Mouse (Mus musculus) limb, embryonic 13.5 days (tissue): Measurements from ENCODE around the gene Ccdc186. TPM values are rescaled to one million over a fixed set of nuclear protein-coding genes. Genes with fewer than 3 reads are reported as not detected.

ENCODE experiments used
- ATAC-seq: fragments of 200-750 bp; cut with Nextera tagmentation; 2 replicates; pipeline ENCODE4 v1.8.0; 2017; ENCODE audit warnings: low read depth, moderate number of reproducible peaks, moderate TSS enrichment; ENCODE audit not compliant: low FRiP score
- H3K27ac ChIP-seq: fragments of 300-500 bp; sonication (generic); 2 replicates; pipeline ENCODE4 v1.5.1; 2015; ENCODE audit warnings: inconsistent platforms, mild to moderate bottlenecking, moderate library complexity
- H3K27me3 ChIP-seq: fragments of 300-500 bp; sonication (generic); 2 replicates; pipeline ENCODE4 v1.6.1; 2015; ENCODE audit warnings: mild to moderate bottlenecking, inconsistent platforms
- H3K36me3 ChIP-seq: fragments of 300-500 bp; sonication (generic); 2 replicates; pipeline ENCODE4 v1.6.1; 2015; ENCODE audit warnings: inconsistent platforms, mild to moderate bottlenecking, moderate library complexity
- H3K4me1 ChIP-seq: fragments of 300-500 bp; sonication (generic); 2 replicates; pipeline ENCODE4 v1.6.1; 2015; ENCODE audit warnings: inconsistent platforms
- H3K4me2 ChIP-seq: fragments of 300-500 bp; sonication (generic); replicated peaks from 2 replicates; pipeline ENCODE4 v1.6.1; 2015; ENCODE audit warnings: inconsistent platforms, mild to moderate bottlenecking, moderate library complexity
- H3K4me3 ChIP-seq: fragments of 300-500 bp; sonication (generic); 2 replicates; pipeline ENCODE4 v1.5.1; 2015; ENCODE audit warnings: moderate library complexity, mild to moderate bottlenecking, inconsistent platforms
- H3K9ac ChIP-seq: fragments of 300-500 bp; sonication (generic); 2 replicates; pipeline ENCODE4 v1.6.1; 2015; ENCODE audit warnings: mild to moderate bottlenecking, inconsistent platforms
- H3K9me3 ChIP-seq: fragments of 300-500 bp; sonication (generic); 2 replicates; pipeline ENCODE4 v1.6.1; 2016; ENCODE audit warnings: inconsistent platforms
- WGBS: fragments of 180-500 bp; shearing (Covaris S2); methylation state at CpG from one replicate; pipeline ENCODE4 v1.1.7; 2015; 5-methylcytosine and 5-hydroxymethylcytosine counted together
- polyA plus RNA-seq: library from polyadenylated mRNA; unstranded; fragments of >200 nt; fragmentation: Nextera tagmentation; extraction: Ambion mirVana; gene quantifications from 2 replicates; pipeline ENCODE4 v1.2.1, GENCODE M21; 2015

Gene Ccdc186
- 24.6 and 26.9 TPM in 2 replicates for polyA plus RNA-seq

DNA sequence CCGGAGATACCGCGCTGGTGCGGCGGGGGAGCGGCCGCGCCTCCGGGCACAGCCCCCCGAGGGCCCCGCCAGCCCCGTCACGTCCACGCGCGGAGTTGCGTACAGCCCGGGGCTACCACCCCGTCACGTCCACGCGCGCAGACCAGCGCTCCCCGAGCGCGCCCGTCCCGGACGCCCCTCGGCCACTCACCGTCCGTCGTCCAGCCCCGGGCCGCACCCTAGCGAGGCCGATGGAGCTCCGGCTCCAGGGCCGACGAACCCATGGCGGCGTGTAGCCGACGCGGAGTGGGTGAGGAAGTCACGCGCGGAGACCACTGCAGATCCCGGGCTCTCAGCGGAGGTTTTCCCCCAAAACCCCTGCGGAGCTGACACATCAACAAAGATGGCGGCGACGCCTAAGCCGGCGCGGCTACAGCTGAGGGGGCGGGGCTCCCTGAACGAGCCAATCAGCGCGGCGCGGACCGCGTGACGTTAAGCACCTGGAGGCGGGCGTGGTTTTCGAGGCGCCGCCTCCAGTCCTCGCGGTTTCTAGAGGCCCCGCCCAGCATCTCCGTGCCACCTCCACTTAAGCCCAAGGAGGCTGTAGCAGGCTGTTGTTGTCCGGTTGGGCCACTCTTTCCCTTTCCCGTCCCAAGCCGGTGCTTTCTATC lies at the start of gene Ccdc186:
TSS of gene Ccdc186 (minus strand) at position 393 of the 650 bp plus-strand sequence.
- Histone ChIP-seq H3K4me2 (peak within 1 kb of the TSS; percentile 87), H3K27ac (peak within 1 kb of the TSS; percentile 82), H3K4me3 (peak within 1 kb of the TSS; percentile 96), H3K27me3 (peaks cover 4% of the 10 kb centered on the region), H3K36me3 (no peaks in the 10 kb centered on the region), H3K9me3 (no peaks in the 10 kb centered on the region), H3K9ac (peak within 1 kb of the TSS; percentile 94), H3K4me1 (peaks cover 42% of the 10 kb centered on the region)
- WGBS, result under 1% methylated on average over 79 of the region's 79 CpGs
- ATAC-seq, result peak; percentile 97

DNA sequence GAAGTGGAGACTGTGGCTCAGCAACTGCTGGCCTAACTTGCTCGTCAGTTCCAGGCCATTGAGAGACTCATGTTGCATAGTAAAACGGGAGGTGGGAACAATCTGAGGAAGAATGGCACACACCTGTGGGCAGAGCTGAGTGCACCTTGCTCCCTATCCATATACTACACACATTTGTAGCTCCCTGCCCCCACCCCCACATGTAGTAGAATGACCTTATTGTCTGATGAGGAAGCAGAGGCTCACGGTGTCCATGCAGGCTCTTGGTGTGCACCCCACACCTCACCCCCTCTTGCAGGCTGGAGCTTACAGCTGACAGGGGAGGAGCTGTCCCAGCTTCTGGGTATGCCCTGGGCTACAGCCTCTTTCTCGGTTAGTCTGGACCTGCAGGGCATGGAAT lies 45.7 kb upstream of the Ccdc186 start:
- no peaks in the 10 kb centered on the region for H3K4me1 ChIP-seq
- H3K4me2 ChIP-seq, result no peak overlapping the region
- H3K9me3 ChIP-seq, result no peaks in the 10 kb centered on the region
- H3K27me3 ChIP-seq, result peaks cover 34% of the 10 kb centered on the region
- WGBS, result 55% methylated on average over 4 of the region's 4 CpGs
- H3K27ac ChIP-seq, result no peak overlapping the region
- no peaks in the 10 kb centered on the region for H3K36me3 ChIP-seq
- ATAC-seq, result no peak
- H3K9ac ChIP-seq, result no peak overlapping the region
- H3K4me3 ChIP-seq, result no peak overlapping the region

DNA sequence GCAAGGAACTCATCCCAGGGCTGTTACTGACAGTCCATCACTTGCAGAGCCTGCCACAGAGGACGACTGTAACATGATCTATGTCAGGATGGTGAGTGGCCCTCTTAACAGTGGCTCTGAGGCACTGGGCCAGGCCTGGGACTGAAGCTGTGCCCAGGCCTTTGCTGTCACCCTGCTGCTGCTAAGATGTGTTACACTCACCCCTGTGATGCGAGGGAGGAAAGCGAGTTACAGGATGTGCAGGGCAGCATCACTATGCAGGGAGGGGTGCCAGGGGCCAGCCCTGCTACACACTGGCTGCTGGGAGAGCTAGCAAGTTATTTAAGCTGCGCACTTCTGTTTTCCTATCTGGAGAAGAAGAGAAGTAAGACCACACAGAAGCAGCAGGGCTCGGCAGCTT lies 34.5 kb upstream of the Ccdc186 start:
- 40% methylated on average over 5 of the region's 5 CpGs for WGBS
- H3K27ac ChIP-seq, result no peak overlapping the region
- no peaks in the 10 kb centered on the region for H3K27me3 ChIP-seq
- H3K4me2 ChIP-seq, result no peak overlapping the region
- peaks cover 10% of the 10 kb centered on the region for H3K4me1 ChIP-seq
- H3K4me3 ChIP-seq, result no peak overlapping the region
- no peaks in the 10 kb centered on the region for H3K9me3 ChIP-seq
- no peaks in the 10 kb centered on the region for H3K36me3 ChIP-seq
- H3K9ac ChIP-seq, result no peak overlapping the region
- no peak for ATAC-seq

DNA sequence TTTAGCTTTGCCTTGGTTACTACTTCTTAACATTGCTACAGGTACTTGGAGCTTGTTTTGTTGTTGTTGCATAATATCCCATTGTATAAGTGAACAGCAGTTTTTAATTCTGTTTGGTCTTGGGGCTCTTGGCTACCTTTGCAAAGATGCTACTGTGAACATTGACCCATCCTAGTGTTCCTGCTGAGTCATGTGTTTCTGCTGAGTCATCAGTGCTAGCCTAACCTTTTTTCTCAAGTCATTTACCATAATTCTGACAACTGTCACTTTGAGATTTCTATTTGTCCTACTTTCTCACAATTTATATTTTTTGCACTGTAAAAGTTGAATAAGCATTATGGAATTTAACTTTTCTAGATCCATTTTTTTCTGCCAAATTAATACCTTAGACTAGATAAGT lies 30.6 kb upstream of the Ccdc186 start:
- H3K36me3 ChIP-seq, result no peaks in the 10 kb centered on the region
- peaks cover 4% of the 10 kb centered on the region; the same call in 1 of the 2 replicates for H3K4me1 ChIP-seq
- peaks cover 7% of the 10 kb centered on the region; the same call in 1 of the 2 replicates for H3K9me3 ChIP-seq
- ATAC-seq, result no peak
- H3K9ac ChIP-seq, result no peak overlapping the region
- no peak overlapping the region for H3K4me2 ChIP-seq
- H3K27ac ChIP-seq, result no peak overlapping the region
- H3K27me3 ChIP-seq, result no peaks in the 10 kb centered on the region
- H3K4me3 ChIP-seq, result no peak overlapping the region

DNA sequence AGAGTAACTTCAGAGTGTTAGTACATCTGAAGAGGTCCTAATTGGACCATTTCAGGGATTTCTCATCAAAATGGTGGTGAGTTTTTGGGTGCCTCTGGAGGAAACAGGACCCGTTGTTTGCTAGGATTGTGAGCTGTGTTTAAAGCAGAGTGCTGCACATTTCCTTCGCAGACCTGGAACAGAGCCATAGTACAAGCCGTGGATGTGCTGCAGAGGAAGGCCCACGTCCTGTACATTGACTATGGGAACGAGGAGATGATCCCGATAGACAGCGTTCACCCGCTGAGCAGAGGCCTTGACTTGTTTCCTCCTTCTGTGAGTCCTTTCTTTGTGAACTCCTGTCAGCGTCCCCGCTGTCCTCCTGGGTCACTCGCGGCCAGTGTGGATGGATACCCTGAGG lies 21.0 kb upstream of the Ccdc186 start:
- peaks cover 15% of the 10 kb centered on the region; the same call in 1 of the 2 replicates for H3K27me3 ChIP-seq
- H3K9ac ChIP-seq, result no peak overlapping the region
- WGBS, result 90% methylated on average over 12 of the region's 12 CpGs
- 0 out of 2 replicates have a peak, but pooled peaks cover 11% of the 10 kb centered on the region for H3K9me3 ChIP-seq
- H3K27ac ChIP-seq, result no peak overlapping the region
- H3K4me2 ChIP-seq, result no peak overlapping the region
- H3K36me3 ChIP-seq, result peaks cover 4% of the 10 kb centered on the region; the same call in 1 of the 2 replicates
- H3K4me3 ChIP-seq, result no peak overlapping the region
- H3K4me1 ChIP-seq, result peaks cover 17% of the 10 kb centered on the region
- ATAC-seq, result no peak

DNA sequence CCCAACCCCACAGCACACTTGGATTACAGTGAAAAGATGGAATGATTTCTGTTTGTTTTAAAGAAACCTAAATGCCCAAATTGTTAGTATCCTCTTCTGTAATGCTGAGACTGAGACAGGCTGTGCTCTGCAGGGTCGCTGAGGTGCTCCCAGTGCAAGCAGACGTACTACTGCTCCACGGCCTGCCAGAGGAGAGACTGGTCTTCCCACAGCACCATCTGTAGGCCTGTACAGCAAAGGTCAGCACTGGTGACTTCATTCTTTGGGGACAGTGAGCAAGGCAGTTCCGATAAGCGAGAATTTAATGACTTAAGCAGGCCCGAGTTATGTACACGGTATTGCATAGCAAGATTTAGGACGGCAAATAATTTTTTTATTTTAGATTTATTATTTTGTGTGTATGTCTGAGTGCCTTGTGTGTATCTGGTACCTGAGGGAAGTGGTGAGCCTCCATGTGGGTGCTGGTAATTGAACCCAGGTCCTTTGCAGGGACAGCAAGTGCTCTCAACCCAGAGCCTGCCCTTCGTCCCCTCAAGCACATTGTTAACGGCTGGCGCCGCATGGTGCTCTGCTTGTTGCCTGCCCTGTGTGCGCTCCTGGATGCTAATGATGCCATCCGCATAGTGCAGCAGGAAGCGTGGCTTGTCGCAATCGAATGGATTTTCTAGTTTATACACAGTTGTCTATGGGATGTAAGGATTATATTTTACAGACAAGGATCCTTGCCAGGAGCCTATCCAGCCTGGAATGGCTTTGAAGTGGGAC lies 17.1 kb upstream of the Ccdc186 start:
- Histone ChIP-seq H3K4me3 (no peak overlapping the region), H3K27me3 (0 out of 2 replicates have a peak, but pooled peaks cover 3% of the 10 kb centered on the region), H3K9me3 (no peaks in the 10 kb centered on the region), H3K36me3 (no peaks in the 10 kb centered on the region), H3K4me2 (peak overlapping the region; percentile 37), H3K27ac (no peak overlapping the region; the same call in 1 of the 2 replicates), H3K9ac (no peak overlapping the region; the same call in 1 of the 2 replicates), H3K4me1 (peaks cover 26% of the 10 kb centered on the region)
- no peak; the same call in 1 of the 2 replicates for ATAC-seq
- 31% methylated on average over 17 of the region's 17 CpGs for WGBS

DNA sequence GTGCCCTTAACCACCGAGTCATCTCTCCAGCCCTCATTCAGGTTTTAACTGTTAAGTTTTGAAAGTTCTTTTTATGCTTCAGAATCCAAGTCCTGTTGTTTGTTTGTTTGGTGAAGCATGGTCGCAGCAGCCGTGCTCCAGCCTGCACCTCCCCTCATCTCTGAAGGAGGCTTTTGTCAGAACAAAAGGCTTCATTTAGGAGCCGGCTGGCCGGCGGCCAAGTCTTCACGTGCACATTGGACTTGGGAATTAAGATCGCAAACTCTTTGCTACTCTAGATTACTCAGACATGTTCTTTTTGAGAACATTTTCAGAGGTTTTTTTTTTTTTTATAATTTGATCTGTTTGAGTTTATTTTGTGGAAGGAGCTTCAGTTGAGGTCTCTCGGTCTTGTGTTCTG lies 13.3 kb upstream of the Ccdc186 start:
- Histone ChIP-seq H3K4me3 (no peak overlapping the region), H3K36me3 (no peaks in the 10 kb centered on the region), H3K27ac (no peak overlapping the region), H3K27me3 (peaks cover 12% of the 10 kb centered on the region; the same call in 1 of the 2 replicates), H3K4me1 (peaks cover 26% of the 10 kb centered on the region), H3K9me3 (no peaks in the 10 kb centered on the region), H3K4me2 (no peak overlapping the region), H3K9ac (no peak overlapping the region)
- no peak for ATAC-seq
- WGBS, result 54% methylated on average over 9 of the region's 9 CpGs

DNA sequence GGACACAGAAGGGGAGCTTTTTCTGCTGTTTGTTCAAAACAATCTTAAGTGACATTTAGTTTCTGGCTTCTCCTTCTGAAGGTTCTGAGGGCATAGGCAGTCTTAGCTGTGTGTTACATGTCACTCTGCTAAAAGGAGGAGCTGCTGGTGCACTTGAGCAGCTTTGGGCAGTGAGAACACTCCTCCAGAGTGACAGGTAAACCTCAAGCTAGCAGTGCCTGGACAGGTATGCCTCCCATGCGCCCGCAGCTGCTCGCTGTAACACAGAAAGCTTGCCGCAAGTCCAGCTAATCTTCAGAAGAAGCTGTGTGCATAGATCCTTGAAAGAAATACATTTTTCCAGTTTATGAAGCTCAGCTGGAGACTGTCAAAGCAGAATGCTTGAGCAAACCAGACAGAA lies 8.2 kb upstream of the Ccdc186 start:
- Histone ChIP-seq H3K4me1 (no peaks in the 10 kb centered on the region), H3K4me2 (no peak overlapping the region), H3K27me3 (peaks cover 22% of the 10 kb centered on the region), H3K27ac (no peak overlapping the region), H3K9ac (0 out of 2 replicates have a peak overlapping the region, but pooled peaks have one; percentile 25), H3K4me3 (no peak overlapping the region), H3K9me3 (no peaks in the 10 kb centered on the region), H3K36me3 (no peaks in the 10 kb centered on the region)
- 91% methylated on average over 4 of the region's 4 CpGs for WGBS
- ATAC-seq, result no peak

DNA sequence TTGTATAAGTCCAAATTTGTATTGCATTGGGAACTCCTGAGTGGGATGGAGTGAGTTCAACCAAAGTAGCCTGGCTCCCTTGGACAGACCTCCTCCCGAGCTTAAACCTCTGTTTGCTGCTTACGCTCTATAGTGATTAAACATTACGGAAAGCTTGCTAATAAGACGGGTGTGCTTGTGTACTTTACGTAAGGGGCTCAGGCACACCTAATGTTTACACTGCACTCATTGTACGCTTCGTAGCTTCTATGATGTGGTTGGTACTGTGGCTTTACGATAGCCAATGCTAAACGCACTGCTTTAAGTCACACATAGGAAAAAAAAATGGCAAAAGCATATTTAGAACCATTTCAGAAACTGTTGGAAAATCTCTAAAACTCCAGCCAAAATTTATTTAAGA lies 7.3 kb upstream of the Ccdc186 start:
- H3K27me3 ChIP-seq, result peaks cover 22% of the 10 kb centered on the region
- 64% methylated on average over 9 of the region's 9 CpGs for WGBS

DNA sequence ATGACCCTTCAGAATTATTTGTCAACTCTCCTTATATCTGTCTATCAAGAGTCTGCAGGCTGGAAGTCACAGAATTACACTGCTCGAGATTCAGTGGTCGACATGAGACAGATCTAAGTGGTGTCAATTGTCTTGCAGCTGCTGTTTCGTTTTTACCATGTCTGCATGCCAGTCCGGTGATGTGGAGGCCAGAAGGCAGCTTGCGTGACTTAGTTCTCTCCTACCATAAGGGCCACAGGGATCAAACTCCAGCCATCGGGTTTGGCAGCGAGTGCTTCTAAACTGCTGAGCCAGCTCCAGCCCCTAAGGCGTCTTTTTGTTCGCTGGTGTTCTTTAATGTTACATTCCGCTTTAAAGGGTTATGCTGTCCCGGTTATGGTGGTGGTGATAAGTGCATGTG lies 6.3 kb upstream of the Ccdc186 start:
- H3K9ac ChIP-seq, result no peak overlapping the region
- H3K36me3 ChIP-seq, result no peaks in the 10 kb centered on the region
- H3K27ac ChIP-seq, result no peak overlapping the region
- peak; percentile 61; the same call in 1 of the 2 replicates for ATAC-seq
- no peaks in the 10 kb centered on the region for H3K4me1 ChIP-seq
- 66% methylated on average over 11 of the region's 11 CpGs for WGBS
- no peak overlapping the region for H3K4me3 ChIP-seq
- H3K9me3 ChIP-seq, result no peaks in the 10 kb centered on the region
- no peak overlapping the region for H3K4me2 ChIP-seq
- H3K27me3 ChIP-seq, result peaks cover 19% of the 10 kb centered on the region

More for the DNA sequence above, 7.3 kb upstream of the Ccdc186 start:
- no peak for ATAC-seq
- no peak overlapping the region for H3K4me3 ChIP-seq
- H3K9me3 ChIP-seq, result no peaks in the 10 kb centered on the region
- no peaks in the 10 kb centered on the region for H3K4me1 ChIP-seq
- H3K36me3 ChIP-seq, result no peaks in the 10 kb centered on the region
- H3K9ac ChIP-seq, result no peak overlapping the region
- no peak overlapping the region for H3K4me2 ChIP-seq
- no peak overlapping the region for H3K27ac ChIP-seq

DNA sequence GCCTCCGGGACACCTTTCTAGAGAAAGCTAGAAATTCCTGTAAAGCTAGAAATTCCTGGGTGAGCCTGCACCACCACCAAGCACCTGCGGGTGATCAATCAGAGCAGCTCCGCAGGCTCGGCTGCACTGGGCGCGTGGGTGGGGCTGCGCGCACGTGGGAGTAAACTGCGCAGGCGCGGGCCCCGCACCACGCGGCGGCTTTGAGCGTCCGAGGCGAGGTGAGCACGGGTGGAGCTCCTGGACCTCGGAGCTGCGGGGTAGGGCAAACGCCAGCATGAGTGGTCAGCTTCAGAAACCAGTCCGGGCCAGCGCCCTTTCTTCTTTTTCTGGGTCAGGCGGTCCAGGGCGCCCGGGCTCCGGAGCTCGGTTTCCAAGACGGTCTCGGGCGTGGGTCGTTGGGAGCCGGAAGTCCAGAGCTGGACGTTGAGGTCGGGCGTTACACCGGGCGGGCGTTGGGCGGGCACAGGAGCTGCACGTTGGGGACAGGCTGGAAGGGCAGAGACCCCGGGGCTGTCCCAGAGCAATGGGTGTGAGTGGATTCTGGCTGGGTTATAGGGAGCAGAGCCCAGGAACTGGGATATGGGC lies 4.1 kb upstream of the Ccdc186 start, which contains the start of gene Tdrd1:
TSS of gene Tdrd1 (plus strand) at position 163 of the 585 bp plus-strand sequence.
- Histone ChIP-seq H3K27me3 (peaks cover 11% of the 10 kb centered on the region), H3K9me3 (no peaks in the 10 kb centered on the region), H3K36me3 (no peaks in the 10 kb centered on the region), H3K9ac (peak within 1 kb of the TSS; percentile 19; the same call in 1 of the 2 replicates), H3K4me2 (peak within 1 kb of the TSS; percentile 52), H3K4me1 (peaks cover 4% of the 10 kb centered on the region), H3K27ac (no peak within 1 kb of the TSS), H3K4me3 (peak within 1 kb of the TSS; percentile 25)
- no peak for ATAC-seq
- 66% methylated on average over 44 of the region's 44 CpGs for WGBS

DNA sequence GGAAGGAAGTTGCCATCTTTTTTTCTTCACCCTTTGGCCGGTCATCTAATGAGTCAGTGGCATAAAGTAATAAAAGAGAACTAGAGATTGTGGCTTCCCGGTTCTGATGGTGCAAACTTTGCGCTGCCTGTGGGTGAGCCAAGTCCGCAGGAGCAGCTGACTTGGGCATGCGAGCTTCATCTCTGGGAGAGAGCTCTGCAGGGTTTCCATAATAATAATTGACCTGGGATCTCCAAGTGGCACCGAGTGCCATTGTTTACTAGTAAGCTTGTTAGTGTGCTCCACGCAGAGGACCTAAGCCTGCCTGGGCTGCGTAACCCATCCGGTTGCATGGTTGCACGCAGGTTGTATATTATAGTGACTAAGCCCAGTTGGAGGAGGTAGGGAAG lies 452 bp upstream of the Ccdc186 start:
- WGBS, result 18% methylated on average over 10 of the region's 10 CpGs
- H3K9me3 ChIP-seq, result no peaks in the 10 kb centered on the region
- peak; percentile 52 for ATAC-seq

More for the DNA sequence above, 452 bp upstream of the Ccdc186 start:
- peak overlapping the region; percentile 65 for H3K4me2 ChIP-seq
- peaks cover 8% of the 10 kb centered on the region for H3K27me3 ChIP-seq
- H3K36me3 ChIP-seq, result no peaks in the 10 kb centered on the region
- peak overlapping the region; percentile 96 for H3K4me3 ChIP-seq
- H3K27ac ChIP-seq, result no peak overlapping the region
- peaks cover 36% of the 10 kb centered on the region for H3K4me1 ChIP-seq
- H3K9ac ChIP-seq, result peak overlapping the region; percentile 59
